Mouse (Mus musculus): ENCODE data around the gene Rrp12. TPM values are rescaled to one million over a fixed set of nuclear protein-coding genes. Genes with fewer than 3 reads are reported as not detected.
"Not testable (repeated sequence)": the region's sequence is repeated elsewhere in the genome, so short reads cannot be mapped to it uniquely, and the experiment has no call there.

Gene Rrp12
- polyA plus RNA-seq, 1 experiment from 2014 or later, result 24.3 TPM

DNA sequence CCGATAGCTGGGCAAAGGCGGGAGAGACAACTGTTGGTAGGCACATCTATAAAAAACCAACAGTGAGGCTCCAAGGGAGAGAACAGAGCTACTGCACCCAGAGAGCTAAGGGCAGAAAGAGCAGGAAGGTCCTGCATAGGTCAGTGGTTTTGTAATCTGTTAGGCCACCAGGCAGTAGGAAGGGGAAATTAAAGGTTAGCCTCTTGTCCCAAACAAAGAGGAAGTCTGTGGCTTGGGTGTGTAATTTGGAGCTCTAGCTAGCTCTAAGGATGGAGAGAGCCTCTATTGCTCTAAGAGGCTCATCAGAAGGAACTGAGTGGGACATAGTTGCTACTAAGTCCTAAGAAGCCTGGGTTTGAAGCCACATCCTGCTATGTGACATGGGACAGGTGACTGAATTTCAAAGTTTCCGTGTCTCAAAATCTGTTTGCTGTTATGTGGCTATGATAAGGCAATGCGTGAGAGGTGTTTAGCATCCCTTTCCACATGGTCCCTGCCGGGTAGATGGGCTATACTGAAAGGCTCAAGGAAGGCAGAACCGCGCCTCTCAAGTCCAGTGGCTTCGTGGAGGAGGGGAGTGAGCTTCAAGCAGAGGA is 4.6 kb upstream of the Rrp12 start:
- Histone ChIP-seq H3K9me3 (no peaks in the 10 kb centered on the region), H3K36me3 (replicated peaks) (no peaks in the 10 kb centered on the region), H3K9ac (no peak overlapping the region), H3K4me2 (no peak overlapping the region), H3K4me3 (replicated peaks) (no peak overlapping the region), H3K27me3 (peaks cover 6% of the 10 kb centered on the region; the same call in 1 of the 2 replicates), H3K27ac (no peak overlapping the region), H3K4me1 (peaks cover 5% of the 10 kb centered on the region)
- no peak for ATAC-seq (ENCODE audit: low FRiP score)
- 91% methylated on average over 8 of the region's 8 CpGs for WGBS

DNA sequence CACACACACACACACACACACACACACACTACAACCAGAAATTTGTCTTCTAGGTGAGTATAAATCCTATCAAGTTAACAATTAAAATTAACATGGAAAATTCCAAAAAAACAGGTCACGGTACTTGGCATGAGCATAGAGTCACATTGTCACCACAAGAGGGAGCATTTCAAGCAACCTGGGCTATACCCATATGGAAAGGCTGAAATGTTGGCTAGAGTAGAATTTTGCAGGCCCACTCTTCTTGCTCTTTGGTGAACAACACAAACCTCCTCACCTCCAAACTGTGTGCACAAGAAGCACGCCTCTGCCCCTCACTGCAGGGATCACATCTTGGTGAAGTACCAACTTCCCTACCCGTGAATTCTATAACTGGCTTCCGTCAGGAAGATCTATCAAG is 2.9 kb upstream of the Rrp12 start:
- H3K27me3 ChIP-seq, result peaks cover 6% of the 10 kb centered on the region; the same call in 1 of the 2 replicates
- WGBS, result 46% methylated on average over 4 of the region's 4 CpGs
- H3K4me3 ChIP-seq (replicated peaks), result no peak overlapping the region
- H3K27ac ChIP-seq, result no peak overlapping the region
- H3K4me2 ChIP-seq, result no peak overlapping the region
- H3K4me1 ChIP-seq, result peaks cover 17% of the 10 kb centered on the region
- H3K36me3 ChIP-seq (replicated peaks), result no peaks in the 10 kb centered on the region
- ATAC-seq (ENCODE audit: low FRiP score), result no peak
- H3K9me3 ChIP-seq, result no peaks in the 10 kb centered on the region
- H3K9ac ChIP-seq, result no peak overlapping the region

DNA sequence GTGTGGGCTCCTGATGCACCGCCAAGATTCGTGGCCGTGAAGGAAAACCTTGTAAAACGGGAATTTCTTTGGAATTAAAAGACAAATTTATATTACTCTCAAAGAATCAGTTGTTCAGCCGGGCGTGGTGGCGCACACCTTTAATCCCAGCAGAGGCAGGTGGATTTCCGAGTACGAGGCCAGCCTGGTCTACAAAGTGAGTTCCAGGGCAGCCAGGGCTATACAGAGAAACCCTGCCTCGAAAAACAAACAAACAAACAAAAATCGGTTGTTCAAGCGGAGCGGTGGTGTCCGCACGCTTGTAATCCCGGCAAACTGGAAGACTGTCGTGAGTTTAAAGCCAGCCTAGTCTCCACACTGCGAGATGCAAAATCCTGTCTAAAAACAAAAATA is 342 bp upstream of the Rrp12 start:
- Histone ChIP-seq H3K36me3 (replicated peaks) (peaks cover 4% of the 10 kb centered on the region; the same call in 1 of the 2 replicates), H3K4me2 (peak overlapping the region; percentile 87), H3K9ac (peak overlapping the region; percentile 63), H3K9me3 (no peaks in the 10 kb centered on the region), H3K4me1 (peaks cover 17% of the 10 kb centered on the region), H3K27me3 (peaks cover 3% of the 10 kb centered on the region; the same call in 1 of the 2 replicates), H3K4me3 (replicated peaks) (peak overlapping the region; percentile 72), H3K27ac (0 out of 2 replicates have a peak overlapping the region, but pooled peaks have one; percentile 13)
- 22% methylated on average over 18 of the region's 18 CpGs for WGBS
- peak; percentile 39; the same call in 1 of the 2 replicates for ATAC-seq (ENCODE audit: low FRiP score)

DNA sequence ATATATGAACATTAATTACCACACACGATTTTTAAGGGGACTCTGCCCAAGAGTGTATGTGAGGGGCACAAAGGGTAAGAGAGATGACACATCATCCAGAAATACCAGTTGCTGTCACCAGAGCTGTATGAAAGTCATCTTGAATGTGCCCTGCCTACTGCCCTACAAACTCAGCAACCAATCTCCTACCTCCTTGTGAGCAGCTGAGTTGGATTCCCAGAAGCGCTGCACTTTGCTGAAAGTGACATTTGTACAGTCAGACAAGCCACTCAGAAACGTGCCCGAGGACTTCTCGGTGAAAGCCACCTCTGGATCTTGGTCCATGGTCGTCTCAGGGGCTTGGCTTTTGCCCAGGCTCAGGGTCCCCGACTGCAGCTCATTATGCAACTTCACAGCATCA is 1.0 kb downstream of the Rrp12 start:
- Histone ChIP-seq H3K27me3 (no peaks in the 10 kb centered on the region), H3K36me3 (replicated peaks) (peaks cover 9% of the 10 kb centered on the region), H3K4me1 (peaks cover 17% of the 10 kb centered on the region), H3K9me3 (no peaks in the 10 kb centered on the region), H3K4me3 (replicated peaks) (peak overlapping the region; percentile 72), H3K27ac (no peak overlapping the region), H3K4me2 (peak overlapping the region; percentile 87), H3K9ac (peak overlapping the region; percentile 63)
- 41% methylated on average over 7 of the region's 7 CpGs for WGBS
- no peak for ATAC-seq (ENCODE audit: low FRiP score)

DNA sequence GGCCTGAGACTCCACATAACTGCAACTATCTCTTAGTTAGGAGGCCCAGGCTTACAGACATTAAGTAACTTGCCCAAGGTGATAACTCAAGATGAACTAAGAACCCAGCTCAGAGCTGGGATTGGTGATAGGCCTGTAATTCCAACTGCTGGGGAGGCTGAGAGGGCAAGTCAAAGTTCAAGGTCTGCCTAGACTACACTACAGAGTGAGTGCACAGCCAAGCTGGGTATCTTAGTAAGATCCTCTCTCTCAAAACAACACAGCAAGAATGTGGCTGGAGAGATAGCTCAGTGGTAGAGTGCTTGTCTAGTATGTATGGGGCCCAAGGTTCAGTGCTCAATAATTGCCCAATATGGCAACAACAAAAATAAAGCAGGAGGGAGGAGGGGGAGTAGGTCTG is 7.8 kb downstream of the Rrp12 start:
- H3K4me3 ChIP-seq (replicated peaks), result no peak overlapping the region
- H3K27me3 ChIP-seq, result no peaks in the 10 kb centered on the region
- no peak overlapping the region for H3K9ac ChIP-seq
- no peaks in the 10 kb centered on the region for H3K4me1 ChIP-seq
- peaks cover 73% of the 10 kb centered on the region for H3K36me3 ChIP-seq (replicated peaks)
- ATAC-seq (ENCODE audit: low FRiP score), result no peak
- H3K4me2 ChIP-seq, result no peak overlapping the region
- no peaks in the 10 kb centered on the region for H3K9me3 ChIP-seq
- no peak overlapping the region for H3K27ac ChIP-seq

DNA sequence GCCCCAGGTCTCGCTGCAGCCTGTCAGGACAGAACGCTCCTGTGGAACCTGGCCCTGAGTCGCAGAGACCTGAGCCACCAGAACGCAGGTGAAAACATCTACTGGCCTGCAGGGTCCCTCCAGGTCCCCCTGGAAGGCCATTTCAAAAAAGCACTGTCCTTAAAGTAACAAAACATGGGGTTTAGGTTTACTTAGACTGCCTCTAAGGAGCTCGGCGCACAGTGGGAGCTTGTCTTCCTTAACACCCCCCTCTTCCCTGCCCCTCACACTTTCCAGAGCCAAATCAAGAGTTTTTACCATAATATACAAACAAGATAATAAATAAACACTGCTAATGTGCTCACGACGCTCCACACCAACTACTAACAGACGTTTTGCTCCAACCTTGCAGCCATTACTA is 12.1 kb downstream of the Rrp12 start:
- Histone ChIP-seq H3K27ac (no peak overlapping the region), H3K9me3 (no peaks in the 10 kb centered on the region), H3K36me3 (replicated peaks) (peaks cover 81% of the 10 kb centered on the region), H3K4me3 (replicated peaks) (no peak overlapping the region), H3K9ac (no peak overlapping the region), H3K27me3 (no peaks in the 10 kb centered on the region), H3K4me1 (no peaks in the 10 kb centered on the region), H3K4me2 (no peak overlapping the region)
- no peak for ATAC-seq (ENCODE audit: low FRiP score)
- 90% methylated on average over 9 of the region's 9 CpGs for WGBS

DNA sequence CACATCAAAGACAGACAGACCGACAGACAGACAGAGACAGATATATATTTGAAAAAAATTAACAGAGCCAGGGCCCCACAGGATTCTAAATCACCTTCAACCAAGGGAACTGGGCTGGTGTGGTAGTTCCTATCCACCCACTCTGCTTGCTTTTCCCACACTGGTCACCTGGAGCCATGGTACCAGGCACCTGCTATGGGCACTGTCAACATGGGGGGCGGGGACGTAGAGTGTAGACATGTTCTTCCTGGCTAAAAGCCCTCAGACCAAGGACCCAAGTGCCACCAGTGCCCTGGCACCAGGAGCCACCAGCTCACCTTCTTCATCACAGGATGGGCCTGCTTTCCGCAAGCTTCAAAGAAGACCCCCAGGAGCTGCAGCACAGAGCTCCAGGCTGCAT is 14.1 kb downstream of the Rrp12 start:
- no peak for ATAC-seq (ENCODE audit: low FRiP score)
- H3K4me3 ChIP-seq (replicated peaks), result no peak overlapping the region
- no peak overlapping the region for H3K4me2 ChIP-seq
- no peak overlapping the region for H3K9ac ChIP-seq
- H3K4me1 ChIP-seq, result no peaks in the 10 kb centered on the region
- no peaks in the 10 kb centered on the region for H3K9me3 ChIP-seq
- H3K27ac ChIP-seq, result no peak overlapping the region
- H3K36me3 ChIP-seq (replicated peaks), result peaks cover 73% of the 10 kb centered on the region
- no peaks in the 10 kb centered on the region for H3K27me3 ChIP-seq
- WGBS, result 100% methylated on average over 4 of the region's 4 CpGs

DNA sequence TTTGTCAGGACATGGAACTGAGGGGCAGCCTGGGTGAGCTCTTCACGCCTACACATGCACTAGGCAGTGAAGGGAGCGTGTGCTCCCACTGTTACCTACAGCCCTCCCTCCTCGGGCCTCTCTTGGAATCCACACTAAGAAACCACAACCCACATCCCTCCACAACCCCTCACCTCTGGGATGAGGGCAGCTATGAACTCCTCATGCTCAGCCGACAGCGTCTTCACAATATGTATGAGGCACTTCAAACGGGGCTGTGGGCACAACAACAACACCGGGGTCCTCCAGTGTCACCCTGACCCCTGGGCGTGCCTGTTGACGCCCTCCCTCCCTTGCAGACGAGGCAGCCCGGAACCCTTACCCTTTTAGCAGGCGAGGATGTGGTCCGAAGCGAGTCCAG is 21.6 kb downstream of the Rrp12 start:
- no peak overlapping the region for H3K27ac ChIP-seq
- H3K27me3 ChIP-seq, result no peaks in the 10 kb centered on the region
- ATAC-seq (ENCODE audit: low FRiP score), result no peak
- 92% methylated on average over 14 of the region's 14 CpGs for WGBS
- H3K4me2 ChIP-seq, result no peak overlapping the region
- no peaks in the 10 kb centered on the region for H3K9me3 ChIP-seq
- peaks cover 76% of the 10 kb centered on the region for H3K36me3 ChIP-seq (replicated peaks)
- H3K4me1 ChIP-seq, result no peaks in the 10 kb centered on the region
- no peak overlapping the region for H3K4me3 ChIP-seq (replicated peaks)
- H3K9ac ChIP-seq, result no peak overlapping the region

DNA sequence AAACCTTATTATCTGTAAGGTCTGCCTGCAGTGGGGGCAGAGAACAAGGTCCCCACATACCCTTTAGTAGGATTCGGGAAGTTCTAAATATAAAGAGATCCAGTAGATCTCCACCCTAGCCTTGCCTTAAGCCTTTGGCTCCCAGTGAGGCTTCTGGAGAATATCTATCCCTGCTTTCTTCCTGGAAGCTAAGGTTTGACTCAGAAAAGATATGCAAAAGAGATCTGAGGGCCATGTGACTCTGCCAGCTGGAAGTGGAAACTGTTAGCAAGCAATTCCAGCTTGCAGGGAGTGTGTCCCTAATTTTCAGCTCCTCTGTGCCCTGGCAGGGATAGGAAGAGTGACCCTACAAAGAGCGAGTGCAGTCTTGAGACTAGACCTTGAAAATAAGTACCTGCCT is 23.7 kb downstream of the Rrp12 start:
- Histone ChIP-seq H3K9ac (no peak overlapping the region), H3K4me3 (replicated peaks) (no peak overlapping the region), H3K36me3 (replicated peaks) (peaks cover 89% of the 10 kb centered on the region), H3K4me2 (no peak overlapping the region), H3K4me1 (no peaks in the 10 kb centered on the region), H3K27ac (no peak overlapping the region), H3K27me3 (no peaks in the 10 kb centered on the region), H3K9me3 (no peaks in the 10 kb centered on the region)
- ATAC-seq (ENCODE audit: low FRiP score), result no peak
- WGBS, result 97% methylated on average over 2 of the region's 2 CpGs

DNA sequence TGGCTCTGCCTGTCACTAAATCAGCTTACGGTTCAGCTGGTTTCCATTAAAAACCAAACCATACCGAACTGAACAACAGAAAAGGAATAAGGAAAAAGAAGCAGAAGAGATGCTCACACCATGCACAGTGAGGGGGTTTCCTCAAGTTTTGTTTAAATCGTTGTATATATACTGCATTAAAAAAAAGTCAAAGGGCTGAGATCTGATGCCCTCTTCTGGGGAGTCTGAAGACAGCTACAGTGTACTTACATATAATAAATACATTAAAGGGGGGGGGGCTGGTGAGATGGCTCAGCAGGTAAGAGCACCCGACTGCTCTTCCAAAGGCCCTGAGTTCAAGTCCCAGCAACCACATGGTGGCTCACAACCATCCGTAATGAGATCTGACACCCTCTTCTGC is 26.0 kb downstream of the Rrp12 start:
- H3K9me3 ChIP-seq; H3K9ac ChIP-seq; H3K27me3 ChIP-seq; H3K27ac ChIP-seq; H3K4me1 ChIP-seq; H3K4me3 ChIP-seq (replicated peaks); ATAC-seq (ENCODE audit: low FRiP score); H3K4me2 ChIP-seq: not testable (repeated sequence)
- H3K36me3 ChIP-seq (replicated peaks), result peaks cover 88% of the 10 kb centered on the region
- WGBS, result 82% methylated on average over 5 of the region's 5 CpGs

DNA sequence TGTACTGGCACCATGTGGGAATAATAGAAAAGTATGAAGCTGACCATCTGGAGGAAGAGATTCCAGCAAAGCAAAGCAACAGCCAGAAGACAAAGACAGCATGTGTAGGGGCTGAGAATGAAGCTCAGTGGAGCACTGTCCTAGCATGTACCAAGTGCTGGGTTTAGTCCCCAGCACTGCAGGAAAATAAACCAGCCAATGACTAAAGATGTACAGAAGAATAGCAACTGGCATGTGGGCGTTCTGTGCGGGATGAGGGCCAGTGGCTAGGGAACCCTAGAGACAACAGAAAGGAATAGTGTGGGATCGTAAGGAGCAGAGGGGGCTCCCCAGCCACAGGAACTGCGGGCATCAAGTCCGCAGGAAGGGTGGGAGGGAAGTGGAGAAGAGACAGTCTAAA is 26.7 kb downstream of the Rrp12 start:
- 96% methylated on average over 5 of the region's 5 CpGs for WGBS
- no peak overlapping the region for H3K4me3 ChIP-seq (replicated peaks)
- no peaks in the 10 kb centered on the region for H3K9me3 ChIP-seq
- no peaks in the 10 kb centered on the region for H3K4me1 ChIP-seq
- peaks cover 85% of the 10 kb centered on the region for H3K36me3 ChIP-seq (replicated peaks)
- no peak overlapping the region for H3K9ac ChIP-seq
- H3K27me3 ChIP-seq, result no peaks in the 10 kb centered on the region
- no peak for ATAC-seq (ENCODE audit: low FRiP score)
- no peak overlapping the region for H3K27ac ChIP-seq
- H3K4me2 ChIP-seq, result no peak overlapping the region

DNA sequence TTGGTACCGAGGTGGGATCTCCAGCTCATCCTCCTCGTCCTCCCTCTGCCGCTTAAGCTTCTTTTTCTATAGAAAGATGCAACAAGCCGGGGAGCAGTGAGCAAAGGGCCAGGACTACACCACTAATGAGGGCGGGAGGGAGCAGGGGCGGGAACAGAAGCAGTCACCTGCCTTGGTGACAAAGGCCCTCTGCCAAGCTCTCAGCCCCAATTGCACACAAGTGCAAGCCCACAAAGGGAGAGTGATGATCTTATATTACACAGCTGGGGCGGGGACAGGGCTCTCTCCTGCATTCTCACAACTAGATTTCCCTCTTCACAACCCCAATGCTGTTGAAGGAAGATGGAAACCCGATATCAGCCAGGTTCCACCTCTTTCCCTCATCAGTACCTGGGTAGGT is 29.3 kb downstream of the Rrp12 start:
- Histone ChIP-seq H3K27me3 (no peaks in the 10 kb centered on the region), H3K27ac (no peak overlapping the region), H3K4me3 (replicated peaks) (no peak overlapping the region), H3K4me1 (no peaks in the 10 kb centered on the region), H3K9me3 (no peaks in the 10 kb centered on the region), H3K36me3 (replicated peaks) (peaks cover 89% of the 10 kb centered on the region), H3K4me2 (no peak overlapping the region), H3K9ac (no peak overlapping the region)
- 89% methylated on average over 8 of the region's 8 CpGs for WGBS
- no peak for ATAC-seq (ENCODE audit: low FRiP score)

DNA sequence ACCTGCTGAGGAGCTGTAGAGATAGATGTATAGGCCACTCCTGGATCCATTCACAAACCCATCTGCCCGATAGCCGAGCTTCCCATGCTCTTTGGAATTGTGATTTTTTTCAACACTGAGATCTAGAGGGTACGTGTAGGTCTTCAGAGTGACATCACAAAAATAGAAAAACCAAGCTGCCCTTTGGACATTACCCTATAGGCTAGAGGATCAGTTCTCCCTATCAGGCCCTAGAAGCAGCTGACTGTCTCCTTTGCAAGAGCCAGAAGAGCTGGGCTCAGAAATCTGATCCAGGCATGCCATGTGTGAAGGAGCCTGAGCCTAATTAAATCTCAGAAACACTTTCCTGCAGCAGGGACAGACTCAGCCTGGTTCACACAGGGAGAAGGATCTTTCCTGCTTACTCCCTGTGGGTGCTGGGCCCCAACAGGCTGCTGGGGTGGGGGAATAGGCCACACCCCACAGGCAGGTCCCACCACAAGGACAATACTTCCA is 38.1 kb downstream of the Rrp12 start:
- no peak for ATAC-seq (ENCODE audit: low FRiP score)
- Histone ChIP-seq H3K36me3 (replicated peaks) (peaks cover 13% of the 10 kb centered on the region), H3K4me1 (no peaks in the 10 kb centered on the region), H3K4me2 (no peak overlapping the region), H3K4me3 (replicated peaks) (no peak overlapping the region), H3K27ac (no peak overlapping the region), H3K27me3 (no peaks in the 10 kb centered on the region), H3K9me3 (no peaks in the 10 kb centered on the region), H3K9ac (no peak overlapping the region)
- 82% methylated on average over 3 of the region's 3 CpGs for WGBS
